Mouse (Mus musculus): Measurements from ENCODE around the gene Usp32. TPM values are rescaled to one million over a fixed set of nuclear protein-coding genes. Genes with fewer than 3 reads are reported as not detected.

The Usp32 gene
- polyA plus RNA-seq, 1 experiment = 71.2 TPM

- Histone ChIP-seq H3K9ac (ENCODE audit: low read depth, poor library complexity, severe bottlenecking) (no peak overlapping the region), H3K36me3 (ENCODE audit: control insufficient read depth, insufficient read depth, low read length, poor library complexity, severe bottlenecking) (no peaks in the 10 kb centered on the region), H3K27ac (ENCODE audit: insufficient read depth, low read length) (no peak overlapping the region), H3K9me3 (replicated peaks; ENCODE audit: control insufficient read depth, insufficient read depth, low read length, poor library complexity, severe bottlenecking) (no peaks in the 10 kb centered on the region), H3K27me3 (ENCODE audit: control insufficient read depth, insufficient read depth, low read length, poor library complexity, severe bottlenecking) (no peaks in the 10 kb centered on the region), H3K4me3 (ENCODE audit: low read depth, low read length) (no peak overlapping the region), H3K4me1 (ENCODE audit: control insufficient read depth, insufficient read depth, low read length) (no peaks in the 10 kb centered on the region)
- TF ChIP-seq EP300 (IDR thresholded peaks at IDR 0.05; ENCODE audit: insufficient read depth, low read depth, low read length) (no peak), POLR2A (IDR thresholded peaks at IDR 0.05; ENCODE audit: insufficient read depth, low read length) (no peak), CTCF (IDR thresholded peaks at IDR 0.05; ENCODE audit: low read depth, low read length) (no peak)
Observed at GRCm38 (mm10) chr11:84974582-84974981, 165.4 kb downstream of the Usp32 start.

- Histone ChIP-seq H3K9me3 (replicated peaks; ENCODE audit: control insufficient read depth, insufficient read depth, low read length, poor library complexity, severe bottlenecking) (no peaks in the 10 kb centered on the region), H3K4me1 (ENCODE audit: control insufficient read depth, insufficient read depth, low read length) (peaks cover 3% of the 10 kb centered on the region), H3K27ac (ENCODE audit: insufficient read depth, low read length) (no peak overlapping the region), H3K9ac (ENCODE audit: low read depth, poor library complexity, severe bottlenecking) (no peak overlapping the region), H3K36me3 (ENCODE audit: control insufficient read depth, insufficient read depth, low read length, poor library complexity, severe bottlenecking) (no peaks in the 10 kb centered on the region), H3K27me3 (ENCODE audit: control insufficient read depth, insufficient read depth, low read length, poor library complexity, severe bottlenecking) (no peaks in the 10 kb centered on the region), H3K4me3 (ENCODE audit: low read depth, low read length) (no peak overlapping the region)
- no peak for TF ChIP-seq EP300 (IDR thresholded peaks at IDR 0.05; ENCODE audit: insufficient read depth, low read depth, low read length)
- TF ChIP-seq CTCF (IDR thresholded peaks at IDR 0.05; ENCODE audit: low read depth, low read length) = no peak
- no peak for TF ChIP-seq POLR2A (IDR thresholded peaks at IDR 0.05; ENCODE audit: insufficient read depth, low read length)
Observed at GRCm38 (mm10) chr11:84973661-84974060, 166.3 kb downstream of the Usp32 start.

- Histone ChIP-seq H3K27me3 (ENCODE audit: control insufficient read depth, insufficient read depth, low read length, poor library complexity, severe bottlenecking) (no peaks in the 10 kb centered on the region), H3K4me1 (ENCODE audit: control insufficient read depth, insufficient read depth, low read length) (peaks cover 3% of the 10 kb centered on the region), H3K9ac (ENCODE audit: low read depth, poor library complexity, severe bottlenecking) (no peak overlapping the region), H3K9me3 (replicated peaks; ENCODE audit: control insufficient read depth, insufficient read depth, low read length, poor library complexity, severe bottlenecking) (no peaks in the 10 kb centered on the region), H3K4me3 (ENCODE audit: low read depth, low read length) (no peak overlapping the region), H3K36me3 (ENCODE audit: control insufficient read depth, insufficient read depth, low read length, poor library complexity, severe bottlenecking) (no peaks in the 10 kb centered on the region), H3K27ac (ENCODE audit: insufficient read depth, low read length) (no peak overlapping the region)
- TF ChIP-seq POLR2A (IDR thresholded peaks at IDR 0.05; ENCODE audit: insufficient read depth, low read length) (no peak), EP300 (IDR thresholded peaks at IDR 0.05; ENCODE audit: insufficient read depth, low read depth, low read length) (no peak), CTCF (IDR thresholded peaks at IDR 0.05; ENCODE audit: low read depth, low read length) (no peak)
Observed at GRCm38 (mm10) chr11:84972067-84972466, 167.9 kb downstream of the Usp32 start.

- H3K9ac ChIP-seq (ENCODE audit: low read depth, poor library complexity, severe bottlenecking) = no peak overlapping the region
- H3K36me3 ChIP-seq (ENCODE audit: control insufficient read depth, insufficient read depth, low read length, poor library complexity, severe bottlenecking) = no peaks in the 10 kb centered on the region
- no peak overlapping the region for H3K27ac ChIP-seq (ENCODE audit: insufficient read depth, low read length)
- peaks cover 3% of the 10 kb centered on the region for H3K4me1 ChIP-seq (ENCODE audit: control insufficient read depth, insufficient read depth, low read length)
- TF ChIP-seq CTCF (IDR thresholded peaks at IDR 0.05; ENCODE audit: low read depth, low read length) = no peak
- no peak for TF ChIP-seq POLR2A (IDR thresholded peaks at IDR 0.05; ENCODE audit: insufficient read depth, low read length)
- TF ChIP-seq EP300 (IDR thresholded peaks at IDR 0.05; ENCODE audit: insufficient read depth, low read depth, low read length) = no peak
- H3K27me3 ChIP-seq (ENCODE audit: control insufficient read depth, insufficient read depth, low read length, poor library complexity, severe bottlenecking) = no peaks in the 10 kb centered on the region
- H3K4me3 ChIP-seq (ENCODE audit: low read depth, low read length) = no peak overlapping the region
- no peaks in the 10 kb centered on the region for H3K9me3 ChIP-seq (replicated peaks; ENCODE audit: control insufficient read depth, insufficient read depth, low read length, poor library complexity, severe bottlenecking)
Observed at GRCm38 (mm10) chr11:84968775-84969174, 171.2 kb downstream of the Usp32 start.

- no peaks in the 10 kb centered on the region for H3K27me3 ChIP-seq (ENCODE audit: control insufficient read depth, insufficient read depth, low read length, poor library complexity, severe bottlenecking)
- H3K4me1 ChIP-seq (ENCODE audit: control insufficient read depth, insufficient read depth, low read length) = peaks cover 3% of the 10 kb centered on the region
- H3K36me3 ChIP-seq (ENCODE audit: control insufficient read depth, insufficient read depth, low read length, poor library complexity, severe bottlenecking) = no peaks in the 10 kb centered on the region
- H3K9ac ChIP-seq (ENCODE audit: low read depth, poor library complexity, severe bottlenecking) = no peak overlapping the region
- no peak for TF ChIP-seq CTCF (IDR thresholded peaks at IDR 0.05; ENCODE audit: low read depth, low read length)
- no peak for TF ChIP-seq EP300 (IDR thresholded peaks at IDR 0.05; ENCODE audit: insufficient read depth, low read depth, low read length)
- TF ChIP-seq POLR2A (IDR thresholded peaks at IDR 0.05; ENCODE audit: insufficient read depth, low read length) = no peak
- H3K27ac ChIP-seq (ENCODE audit: insufficient read depth, low read length) = no peak overlapping the region
- no peaks in the 10 kb centered on the region for H3K9me3 ChIP-seq (replicated peaks; ENCODE audit: control insufficient read depth, insufficient read depth, low read length, poor library complexity, severe bottlenecking)
- no peak overlapping the region for H3K4me3 ChIP-seq (ENCODE audit: low read depth, low read length)
Observed at GRCm38 (mm10) chr11:84968309-84968708, 171.7 kb downstream of the Usp32 start.

- Histone ChIP-seq H3K27ac (ENCODE audit: insufficient read depth, low read length) (no peak overlapping the region), H3K9me3 (replicated peaks; ENCODE audit: control insufficient read depth, insufficient read depth, low read length, poor library complexity, severe bottlenecking) (no peaks in the 10 kb centered on the region), H3K9ac (ENCODE audit: low read depth, poor library complexity, severe bottlenecking) (no peak overlapping the region), H3K36me3 (ENCODE audit: control insufficient read depth, insufficient read depth, low read length, poor library complexity, severe bottlenecking) (no peaks in the 10 kb centered on the region), H3K4me3 (ENCODE audit: low read depth, low read length) (no peak overlapping the region), H3K27me3 (ENCODE audit: control insufficient read depth, insufficient read depth, low read length, poor library complexity, severe bottlenecking) (no peaks in the 10 kb centered on the region), H3K4me1 (ENCODE audit: control insufficient read depth, insufficient read depth, low read length) (peaks cover 3% of the 10 kb centered on the region)
- TF ChIP-seq POLR2A (IDR thresholded peaks at IDR 0.05; ENCODE audit: insufficient read depth, low read length) (no peak), CTCF (IDR thresholded peaks at IDR 0.05; ENCODE audit: low read depth, low read length) (no peak), EP300 (IDR thresholded peaks at IDR 0.05; ENCODE audit: insufficient read depth, low read depth, low read length) (no peak)
Observed at GRCm38 (mm10) chr11:84967113-84967512, 172.8 kb downstream of the Usp32 start.

Measured in ES-Bruce4 (cell line).